Mouse (Mus musculus): ENCODE results near the gene Cd274.

DNA sequence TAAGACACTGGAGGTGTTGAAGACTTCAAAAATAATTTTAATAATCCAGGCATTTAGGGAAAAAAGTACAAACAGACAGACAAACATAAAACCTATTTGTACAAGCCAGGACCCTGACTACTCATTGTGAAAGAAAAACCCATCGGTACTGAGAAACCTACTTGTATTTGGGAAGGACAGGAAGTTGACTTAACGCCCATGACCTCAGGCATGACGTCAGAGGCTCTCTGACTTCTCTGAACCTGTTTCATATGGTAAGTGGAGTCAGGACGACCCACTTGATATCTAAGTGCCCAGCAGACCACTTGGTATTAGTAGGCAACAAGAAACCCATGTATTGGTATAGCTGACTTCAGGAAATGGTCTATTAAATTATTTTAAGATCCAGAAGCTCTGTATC is 24.0 kb downstream of the Cd274 start:
- no peak for TF ChIP-seq CTCF (IDR thresholded peaks at IDR 0.05; ENCODE audit: borderline replicate concordance, insufficient read depth, low read depth, low read length)
- no peak for TF ChIP-seq POLR2A (IDR thresholded peaks at IDR 0.05; ENCODE audit: borderline replicate concordance, insufficient read depth, low read length)

Measured in cerebellum, adult 2 months (tissue).